Mouse (Mus musculus) right cerebral cortex, postnatal 4 days (tissue): ENCODE measurements around the gene Ilkap.
A peak's percentile ranks its signal among the peaks of the same experiment; 100 is the strongest.

Experiments
- DNase-seq: peaks from one replicate; pipeline ENCODE4 v3.0.0-alpha.2; 2022

Gene Ilkap

DNA sequence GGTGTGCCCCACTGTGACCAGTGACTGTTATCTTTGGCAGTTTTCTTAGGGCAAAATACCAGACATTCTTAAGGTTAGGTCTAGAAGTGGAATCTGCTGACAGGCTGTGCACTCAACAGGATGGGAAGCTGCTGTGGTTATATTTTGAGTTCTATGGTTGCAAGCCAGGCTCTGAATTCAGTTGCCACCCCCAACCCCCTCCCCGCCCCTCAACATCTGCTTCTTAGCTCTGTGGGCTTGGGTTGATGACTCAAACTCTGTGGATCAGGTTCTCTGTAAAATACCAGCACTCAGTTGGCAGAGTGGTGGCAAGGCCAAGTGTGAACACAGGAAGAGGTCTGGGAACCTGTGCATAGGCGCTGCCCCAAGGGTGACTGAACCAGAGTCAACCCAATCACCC, 46.3 kb downstream of the Ilkap start:
- DNase-seq: no peak

DNA sequence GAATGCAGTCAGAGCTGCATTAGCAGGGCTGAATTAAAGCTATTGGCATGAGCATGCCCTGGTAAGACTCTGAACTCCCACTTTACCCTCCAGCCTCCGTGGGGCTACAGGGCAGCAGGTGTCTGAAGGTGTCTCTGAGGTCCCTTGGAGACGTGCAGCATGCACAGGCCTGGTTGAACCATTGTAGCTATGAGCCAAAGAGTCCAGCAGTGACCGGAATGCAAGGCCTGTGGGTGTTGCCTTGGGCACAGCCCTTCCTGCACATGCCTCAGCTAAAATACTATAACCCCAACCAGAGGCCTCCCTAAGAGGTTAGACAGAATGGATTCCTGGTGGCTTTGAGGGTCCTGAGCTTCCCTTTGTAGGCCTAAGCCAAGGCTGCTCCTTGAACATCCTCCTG, 47.4 kb downstream of the Ilkap start:
- DNase-seq: no peak

DNA sequence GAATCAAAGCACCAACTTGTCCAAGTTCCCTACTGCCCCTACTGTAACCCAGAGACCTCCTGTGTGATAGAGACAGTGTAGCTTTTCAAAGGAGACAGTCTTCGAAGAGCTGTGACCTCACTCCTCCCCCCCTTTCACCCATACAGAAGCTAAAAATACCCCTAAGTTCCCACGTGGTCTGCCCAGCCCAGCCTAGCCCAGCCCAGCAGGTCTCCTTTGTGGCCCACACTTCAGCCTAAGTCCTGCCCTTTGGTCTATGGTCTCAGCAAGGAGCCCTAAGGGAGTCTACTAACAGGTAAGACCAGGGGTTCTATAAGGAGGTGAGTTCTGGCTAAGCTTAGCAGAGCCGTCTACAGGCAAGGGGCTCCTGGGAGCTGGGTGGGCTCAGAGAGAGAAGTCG, 47.8 kb downstream of the Ilkap start, which contains the start of gene Klhl30:
TSS of gene Klhl30 (plus strand) at position 176 of the 400 bp plus-strand sequence.
- no peak for DNase-seq

DNA sequence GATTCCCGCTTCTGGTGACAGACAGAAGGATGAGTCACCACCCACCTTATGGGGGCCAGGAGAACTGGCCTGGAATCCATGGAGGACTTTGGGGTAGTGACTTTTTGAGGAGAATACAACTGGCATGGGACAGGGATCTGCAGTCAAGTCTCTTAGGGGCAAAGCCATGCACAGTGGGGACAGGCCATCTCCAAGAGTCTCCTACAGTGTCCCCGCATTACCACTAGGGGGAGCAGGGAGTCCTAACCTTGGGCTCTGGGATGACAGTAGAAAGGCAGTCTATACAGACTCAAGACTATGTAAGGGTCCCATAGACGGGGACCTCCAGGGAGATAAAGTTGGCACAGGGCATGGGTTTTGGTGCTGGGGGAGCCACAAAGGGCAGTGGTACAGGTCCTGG, 51.7 kb downstream of the Ilkap start:
- DNase-seq: peak; percentile 35

DNA sequence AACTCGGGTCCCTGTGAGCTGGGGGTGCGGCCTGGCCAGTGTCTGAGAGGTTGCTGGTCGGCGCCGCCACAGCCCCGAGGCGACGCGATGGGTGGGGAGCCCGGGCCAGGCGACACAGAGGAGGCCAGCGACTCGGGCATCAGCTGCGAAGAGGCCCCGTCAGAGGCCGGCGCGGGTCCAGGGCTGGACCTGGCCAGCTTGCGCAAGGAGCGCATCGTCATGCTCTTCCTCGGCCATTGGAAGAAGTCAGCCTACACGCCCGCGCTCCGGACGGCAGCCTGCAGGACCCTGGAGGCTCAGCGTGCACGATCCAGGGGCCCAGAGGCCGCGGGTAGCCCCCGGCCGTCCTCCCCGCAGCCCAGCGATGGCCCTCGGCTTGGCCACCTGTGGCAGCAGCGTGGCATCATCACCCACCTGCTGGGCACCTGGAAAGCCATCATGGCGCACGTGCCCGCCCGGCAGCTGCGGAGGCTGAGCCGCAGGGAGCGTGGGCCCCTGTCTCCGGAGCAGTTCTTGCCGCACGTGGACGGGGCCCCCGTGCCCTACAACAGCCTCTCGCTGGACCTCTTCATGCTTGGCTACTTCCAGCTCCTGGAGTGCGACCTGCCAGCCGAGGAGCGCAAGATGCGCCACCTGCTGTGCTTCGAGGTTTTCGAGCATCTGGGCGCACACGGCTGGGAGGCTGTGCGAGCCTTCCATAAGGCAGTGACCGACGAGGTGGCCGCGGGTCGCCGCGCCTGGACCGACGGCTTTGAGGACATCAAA, 53.5 kb downstream of the Ilkap start:
- DNase-seq: no peak

DNA sequence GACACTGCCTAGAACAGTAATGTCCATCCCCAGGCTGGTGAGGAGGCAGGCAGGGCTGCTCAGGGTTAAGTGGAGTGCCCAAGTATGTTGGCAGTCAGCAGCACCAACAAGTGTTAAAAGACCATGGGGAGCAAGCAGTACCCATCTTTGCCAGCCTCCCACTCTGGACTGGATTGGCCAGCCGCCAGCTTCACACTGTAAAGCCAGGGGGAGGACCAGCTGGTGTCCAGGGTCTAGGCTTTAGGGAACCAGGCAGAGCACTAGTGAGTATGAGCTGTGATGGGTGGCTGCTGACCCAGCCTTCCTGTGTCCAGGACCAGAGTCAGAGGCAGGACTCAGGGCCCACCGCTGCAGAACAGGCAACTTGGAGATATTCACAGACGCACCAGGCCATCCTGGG, 54.6 kb downstream of the Ilkap start:
- DNase-seq: peak; percentile 50

DNA sequence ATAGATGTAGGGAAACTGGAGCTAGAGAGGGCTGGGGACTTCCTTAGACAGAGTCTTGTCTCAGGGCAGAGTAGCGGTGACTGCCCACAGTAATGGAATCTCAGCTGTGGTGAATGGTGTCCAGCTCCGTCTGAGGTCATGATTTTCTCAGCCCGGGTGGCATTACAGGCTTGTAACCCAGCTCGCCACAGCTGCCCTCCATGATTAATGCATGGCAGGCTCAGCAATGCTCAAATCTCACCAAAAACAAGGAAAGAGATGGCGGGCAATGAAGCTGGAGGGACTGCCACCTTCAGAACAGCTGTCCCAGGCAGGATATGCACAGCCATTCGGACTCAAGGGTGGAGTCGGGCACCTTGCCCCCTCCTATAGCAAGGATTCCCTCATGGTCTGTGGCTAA, 61.3 kb downstream of the Ilkap start:
- no peak for DNase-seq

DNA sequence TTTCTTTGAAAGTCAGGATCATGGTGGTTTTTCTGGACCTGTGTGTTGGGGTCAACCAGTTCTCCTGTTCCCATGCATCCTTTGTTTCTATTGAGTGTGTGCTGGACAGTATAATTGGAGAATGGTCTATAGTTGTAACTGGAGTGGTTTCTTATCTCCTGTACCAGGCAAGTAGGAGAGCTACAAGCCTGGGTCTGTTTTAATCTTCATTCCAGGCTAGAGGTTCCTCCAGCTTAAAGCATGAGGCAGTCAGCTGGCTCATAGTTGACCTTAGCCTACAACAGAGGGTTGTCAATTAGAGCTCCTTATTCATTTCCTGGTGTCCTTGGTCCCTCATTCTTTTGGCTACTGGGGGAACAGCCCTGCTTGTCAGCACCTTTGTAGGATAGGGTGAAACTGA, 65.0 kb downstream of the Ilkap start:
- no peak for DNase-seq

DNA sequence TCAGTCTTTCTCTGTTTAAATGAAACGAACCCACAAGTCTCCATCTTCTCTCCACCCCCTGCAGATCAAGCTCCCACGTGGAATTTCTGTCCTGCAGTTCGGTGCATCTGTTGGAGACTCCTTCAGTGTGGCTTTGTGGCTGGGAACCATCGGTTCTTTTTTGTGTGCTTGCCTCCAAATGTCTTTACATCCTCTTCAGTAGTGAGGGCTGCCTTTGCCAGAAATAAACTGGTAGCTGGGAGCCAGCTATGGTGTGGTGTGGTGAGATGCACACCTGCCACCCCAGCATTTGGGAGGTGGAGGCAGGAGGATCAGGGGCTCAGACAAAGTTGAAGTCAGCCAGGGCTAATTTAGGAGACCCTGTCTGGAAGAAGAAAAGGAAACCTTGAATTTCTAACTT, 66.5 kb downstream of the Ilkap start:
- no peak for DNase-seq

DNA sequence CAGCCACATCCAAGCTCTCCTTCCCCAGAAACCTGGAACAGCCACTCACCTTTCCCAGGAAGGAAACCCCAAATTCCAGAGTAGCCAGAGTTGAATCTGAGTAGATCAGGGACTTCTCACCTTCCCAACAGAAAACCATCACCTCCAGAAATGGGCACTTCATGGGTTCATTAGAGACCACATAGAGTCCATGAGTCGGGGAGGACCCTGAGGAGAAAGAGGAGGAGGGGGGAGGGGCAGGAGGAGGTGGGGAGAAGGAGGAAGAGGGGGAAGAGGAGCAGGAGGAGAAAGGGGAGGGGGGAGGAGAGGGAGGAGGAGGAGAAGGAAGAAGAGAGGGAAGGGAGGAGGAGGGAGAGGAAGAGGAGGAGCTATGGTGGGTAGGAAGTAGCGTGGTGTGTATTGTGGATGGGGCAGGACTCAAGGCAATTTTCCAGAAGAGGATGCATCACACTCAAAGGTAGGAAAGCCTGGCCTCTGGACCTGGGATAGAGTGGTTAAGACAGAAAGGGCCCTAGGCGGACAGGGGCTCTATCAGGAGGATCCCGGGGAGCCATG, 73.0 kb downstream of the Ilkap start:
- no peak for DNase-seq

DNA sequence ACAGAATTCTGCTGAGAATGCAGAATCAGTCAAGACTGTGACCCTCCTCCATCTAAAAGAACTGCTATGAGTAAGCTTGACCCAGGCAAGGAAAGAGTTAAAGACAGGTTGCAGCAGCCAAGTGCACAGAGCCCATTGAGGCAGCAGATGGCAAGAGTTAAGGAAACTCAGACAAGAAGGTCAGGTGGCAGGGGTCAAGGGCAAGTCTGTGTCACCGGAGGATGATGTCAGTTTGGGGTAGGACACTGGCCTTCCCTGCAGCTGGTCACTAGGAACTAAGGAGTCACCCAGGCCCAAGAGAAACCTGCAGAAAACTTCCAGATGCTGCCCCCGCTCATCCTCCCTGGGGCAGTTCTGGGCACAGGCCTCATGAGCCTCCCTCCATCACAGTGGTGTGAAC, 74.0 kb downstream of the Ilkap start:
- DNase-seq: no peak
